Mouse (Mus musculus): ENCODE results near the gene Mapk1. TPM values are rescaled to one million over a fixed set of nuclear protein-coding genes. Genes with fewer than 3 reads are reported as not detected.

Gene Mapk1
- total and polyA plus RNA-seq, 3 experiments: 62.7 to 206 (median 178) TPM

- DNase-seq: no peak
These were observed 32.7 kb downstream of the Mapk1 start for GRCm38 (mm10) chr16:17015853-17016230.

GRCm38 (mm10) chr16:17018071-17018470 lies 34.9 kb downstream of the Mapk1 start:
- DNase-seq: no peak

- peak; percentile 52 for DNase-seq
These were observed 41.4 kb downstream of the Mapk1 start for GRCm38 (mm10) chr16:17024469-17025148.

GRCm38 (mm10) chr16:17029971-17030695 lies 47.0 kb downstream of the Mapk1 start:
- no peak for DNase-seq

GRCm38 (mm10) chr16:17033754-17034153 lies 50.6 kb downstream of the Mapk1 start:
- no peak for DNase-seq

- DNase-seq: no peak
These were observed 57.5 kb downstream of the Mapk1 start for GRCm38 (mm10) chr16:17040716-17041115.

GRCm38 (mm10) chr16:17041417-17041816 lies 58.2 kb downstream of the Mapk1 start:
- no peak for DNase-seq

GRCm38 (mm10) chr16:17044320-17044719 lies 61.1 kb downstream of the Mapk1 start:
- peak; percentile 73 for DNase-seq

GRCm38 (mm10) chr16:17045287-17045686 lies 62.1 kb downstream of the Mapk1 start:
- DNase-seq: no peak

- no peak for DNase-seq
These were observed 66.7 kb downstream of the Mapk1 start for GRCm38 (mm10) chr16:17049886-17050285.

GRCm38 (mm10) chr16:17052087-17052486 lies 68.9 kb downstream of the Mapk1 start:
- no peak for DNase-seq

GRCm38 (mm10) chr16:17053903-17054302 lies 70.7 kb downstream of the Mapk1 start:
- no peak for DNase-seq

- no peak for DNase-seq
These were observed 72.4 kb downstream of the Mapk1 start for GRCm38 (mm10) chr16:17055584-17055983.

GRCm38 (mm10) chr16:17062338-17062737 lies 79.2 kb downstream of the Mapk1 start:
- no peak for DNase-seq

- DNase-seq: no peak
These were observed 84.4 kb downstream of the Mapk1 start for GRCm38 (mm10) chr16:17067552-17067951.

- DNase-seq: peak; percentile 96
These were observed 86.6 kb downstream of the Mapk1 start, which contains the start of gene Ypel1 for GRCm38 (mm10) chr16:17069511-17070443. Gene Ypel1, plus strand, starts transcription at chr16:17069696.

- DNase-seq: no peak
These were observed 87.5 kb downstream of the Mapk1 start for GRCm38 (mm10) chr16:17070716-17071115.

GRCm38 (mm10) chr16:17073000-17073399 lies 89.8 kb downstream of the Mapk1 start:
- no peak for DNase-seq

GRCm38 (mm10) chr16:17076301-17076700 lies 93.1 kb downstream of the Mapk1 start:
- no peak for DNase-seq

- DNase-seq: no peak
These were observed 93.7 kb downstream of the Mapk1 start for GRCm38 (mm10) chr16:17076869-17077268.

- no peak for DNase-seq
These were observed 94.9 kb downstream of the Mapk1 start for GRCm38 (mm10) chr16:17078101-17078500.

- DNase-seq: no peak
These were observed 99.1 kb downstream of the Mapk1 start for GRCm38 (mm10) chr16:17082121-17082792.

Measured in adrenal gland, adult 2 months (tissue).